11 mouse cellular contexts compared by ENCODE assay signal in genomic region chr12:119164672-119165071, GRCm38 (mm10).
DNase-seq lines count a peak whose midpoint lies in the region; ATAC-seq and TF ChIP-seq lines count a peak whose summit lies in the region.
"Had no signal": no experiment of that assay in that cellular context is flagged by ENCODE, and none has a peak within 500 bp of the region (broad histone marks: within the 10 kb centered on the region; RNA-seq: fewer than 3 reads in every experiment).

No protein-coding gene starts in this region.

- no peaks in the 10 kb centered on the region for H3K9me3 ChIP-seq in forebrain, embryonic 16.5 days (ENCODE audit: control insufficient read depth, low read length)
- no peaks in the 10 kb centered on the region for H3K9me3 ChIP-seq in limb, embryonic 14.5 days (ENCODE audit: control insufficient read depth, low read length)

- WGBS in forebrain, embryonic 16.5 days: 41% methylated on average over 1 of the region's 1 CpGs
- WGBS in limb, embryonic 14.5 days: 59% methylated on average over 1 of the region's 1 CpGs

- peak; percentile 53 for ATAC-seq in forebrain, embryonic 16.5 days
- no peak for ATAC-seq in limb, embryonic 14.5 days (ENCODE audit: low FRiP score, low read depth)
- ATAC-seq: CD4-positive, CD25-positive, alpha-beta regulatory T cell, adult 4 months had no signal

- peaks cover 8% of the 10 kb centered on the region; the same call in 1 of the 2 replicates for H3K36me3 ChIP-seq in forebrain, embryonic 16.5 days (ENCODE audit: control insufficient read depth, insufficient read depth)
- H3K36me3 ChIP-seq in limb, embryonic 14.5 days (ENCODE audit: control insufficient read depth, insufficient read depth, low read length): peaks cover 19% of the 10 kb centered on the region

- no peak overlapping the region for H3K4me3 ChIP-seq in gastrocnemius, adult 2 months
- no peak overlapping the region for H3K4me3 ChIP-seq in forebrain, embryonic 16.5 days (replicated peaks; ENCODE audit: low read length)
- no peak overlapping the region for H3K4me3 ChIP-seq in limb, embryonic 14.5 days (replicated peaks; ENCODE audit: low read length)

- no peak overlapping the region for H3K4me2 ChIP-seq in forebrain, embryonic 16.5 days (ENCODE audit: low read length)
- no peak overlapping the region for H3K4me2 ChIP-seq in limb, embryonic 14.5 days (replicated peaks; ENCODE audit: low read depth, low read length, severe bottlenecking)

- no peak for DNase-seq in gastrocnemius, adult 2 months
- no peak for DNase-seq in gastrocnemius, postnatal 10 days
- DNase-seq in lung, postnatal 14 days: peak; percentile 14
- DNase-seq in lung, postnatal 4 days: no peak
- DNase-seq in limb, embryonic 14.5 days (ENCODE audit: low spot score): no peak
- DNase-seq in spleen, adult 12 weeks (ENCODE audit: low spot score): no peak
- DNase-seq in adrenal gland, adult 2 months: no peak
- DNase-seq: thymus, adult 18-20 months had no signal

- TF ChIP-seq CTCF in gastrocnemius, adult 2 months (IDR thresholded peaks at IDR 0.05): no peak

- no peaks in the 10 kb centered on the region for H3K4me1 ChIP-seq in forebrain, embryonic 16.5 days (replicated peaks; ENCODE audit: control insufficient read depth, insufficient read depth, low read length)
- H3K4me1 ChIP-seq in limb, embryonic 14.5 days (ENCODE audit: control insufficient read depth, insufficient read depth, low read length): peaks cover 9% of the 10 kb centered on the region

- TF ChIP-seq POLR2A in limb, embryonic 14.5 days (IDR thresholded peaks at IDR 0.05; ENCODE audit: borderline replicate concordance, extremely low read depth, insufficient read depth, insufficient read length): no peak

- peak overlapping the region; percentile 54 for H3K27ac ChIP-seq in gastrocnemius, adult 2 months
- H3K27ac ChIP-seq in forebrain, embryonic 16.5 days (ENCODE audit: low read length): no peak overlapping the region
- H3K27ac ChIP-seq in limb, embryonic 14.5 days (replicated peaks; ENCODE audit: low read depth, low read length): 0 out of 2 replicates have a peak overlapping the region, but pooled peaks have one; percentile 14
- H3K27ac ChIP-seq: liver, embryonic 14.5 days had no signal

- no peak overlapping the region for H3K9ac ChIP-seq in forebrain, embryonic 16.5 days (replicated peaks; ENCODE audit: low read depth, low read length)
- no peak overlapping the region for H3K9ac ChIP-seq in limb, embryonic 14.5 days (ENCODE audit: low read depth, low read length, severe bottlenecking)
- H3K9ac ChIP-seq: liver, embryonic 14.5 days had no signal

- no peaks in the 10 kb centered on the region for H3K27me3 ChIP-seq in forebrain, embryonic 16.5 days (replicated peaks; ENCODE audit: control insufficient read depth, insufficient read depth, low read length)
- H3K27me3 ChIP-seq in limb, embryonic 14.5 days (ENCODE audit: control insufficient read depth, insufficient read depth, low read length): no peaks in the 10 kb centered on the region

- intact Hi-C loops in gastrocnemius, adult 2 months (cut with DNase I): no loop called here
